Mouse (Mus musculus): ENCODE data around the gene Fosl2. TPM values are rescaled to one million over a fixed set of nuclear protein-coding genes. Genes with fewer than 3 reads are reported as not detected.

The Fosl2 gene
- 10 to 100 TPM; 25.9 to 30.3 (median 28.4) TPM for total RNA-seq (2022)

- peak; percentile 81 to 95 for DNase-seq (ENCODE audit: low spot score in 2 of 2)
Measured at GRCm38 (mm10) chr5:32135336-32136206, at the start of gene Fosl2. Fosl2 (plus strand) TSS chr5:32135801.

- no peak for DNase-seq (ENCODE audit: low spot score in 2 of 2)
Measured at GRCm38 (mm10) chr5:32085971-32086370, 49.6 kb upstream of the Fosl2 start.

GRCm38 (mm10) chr5:32086526-32087090 is 49.0 kb upstream of the Fosl2 start:
- no peak for DNase-seq (ENCODE audit: low spot score in 2 of 2)

GRCm38 (mm10) chr5:32089481-32089880 is 46.1 kb upstream of the Fosl2 start:
- DNase-seq (ENCODE audit: low spot score in 2 of 2), result no peak

- no peak for DNase-seq (ENCODE audit: low spot score in 2 of 2)
Measured at GRCm38 (mm10) chr5:32092281-32092680, 43.3 kb upstream of the Fosl2 start.

- DNase-seq (ENCODE audit: low spot score in 2 of 2), result no peak
Measured at GRCm38 (mm10) chr5:32098691-32099090, 36.9 kb upstream of the Fosl2 start.

GRCm38 (mm10) chr5:32102484-32102883 is 33.1 kb upstream of the Fosl2 start:
- no peak for DNase-seq (ENCODE audit: low spot score in 2 of 2)

GRCm38 (mm10) chr5:32102971-32103431 is 32.6 kb upstream of the Fosl2 start:
- no peak for DNase-seq (ENCODE audit: low spot score in 2 of 2)

- no peak for DNase-seq (ENCODE audit: low spot score in 2 of 2)
Measured at GRCm38 (mm10) chr5:32103545-32103944, 32.1 kb upstream of the Fosl2 start.

- no peak for DNase-seq (ENCODE audit: low spot score in 2 of 2)
Measured at GRCm38 (mm10) chr5:32104119-32104990, 31.2 kb upstream of the Fosl2 start.

- no peak for DNase-seq (ENCODE audit: low spot score in 2 of 2)
Measured at GRCm38 (mm10) chr5:32106473-32107140, 29.0 kb upstream of the Fosl2 start.

- no peak for DNase-seq (ENCODE audit: low spot score in 2 of 2)
Measured at GRCm38 (mm10) chr5:32110651-32111050, 24.9 kb upstream of the Fosl2 start.

- DNase-seq (ENCODE audit: low spot score in 2 of 2), result no peak
Measured at GRCm38 (mm10) chr5:32112206-32112916, 23.2 kb upstream of the Fosl2 start.

GRCm38 (mm10) chr5:32120901-32121376 is 14.7 kb upstream of the Fosl2 start:
- DNase-seq (ENCODE audit: low spot score in 2 of 2), result no peak

GRCm38 (mm10) chr5:32121936-32122335 is 13.7 kb upstream of the Fosl2 start:
- no peak for DNase-seq (ENCODE audit: low spot score in 2 of 2)

- DNase-seq (ENCODE audit: low spot score in 2 of 2), result no peak
Measured at GRCm38 (mm10) chr5:32122363-32122762, 13.2 kb upstream of the Fosl2 start.

- DNase-seq (ENCODE audit: low spot score in 2 of 2), result no peak
Measured at GRCm38 (mm10) chr5:32124957-32125356, 10.6 kb upstream of the Fosl2 start.

GRCm38 (mm10) chr5:32127226-32127625 is 8.4 kb upstream of the Fosl2 start:
- no peak for DNase-seq (ENCODE audit: low spot score in 2 of 2)

GRCm38 (mm10) chr5:32127927-32128326 is 7.7 kb upstream of the Fosl2 start:
- no peak for DNase-seq (ENCODE audit: low spot score in 2 of 2)

- DNase-seq (ENCODE audit: low spot score in 2 of 2), result peak; percentile 43 to 55
Measured at GRCm38 (mm10) chr5:32132971-32133501, 2.6 kb upstream of the Fosl2 start.
